Mouse (Mus musculus) embryonic fibroblast, embryonic 13.5 days (primary cell): ENCODE results near the gene Car2.

Source experiments
- CTCF ChIP-seq: IDR thresholded peaks from 2 replicates; pipeline ENCODE4 v1.5.1; 2011; ENCODE audit warnings: mild to moderate bottlenecking, control low read depth, low read length, moderate library complexity, borderline replicate concordance; ENCODE audit not compliant: insufficient read depth
- POLR2A ChIP-seq: IDR thresholded peaks from 2 replicates; pipeline ENCODE4 v1.6.1; 2011; ENCODE audit warnings: low read depth, mild to moderate bottlenecking, control low read depth, low read length, moderate library complexity

DNA sequence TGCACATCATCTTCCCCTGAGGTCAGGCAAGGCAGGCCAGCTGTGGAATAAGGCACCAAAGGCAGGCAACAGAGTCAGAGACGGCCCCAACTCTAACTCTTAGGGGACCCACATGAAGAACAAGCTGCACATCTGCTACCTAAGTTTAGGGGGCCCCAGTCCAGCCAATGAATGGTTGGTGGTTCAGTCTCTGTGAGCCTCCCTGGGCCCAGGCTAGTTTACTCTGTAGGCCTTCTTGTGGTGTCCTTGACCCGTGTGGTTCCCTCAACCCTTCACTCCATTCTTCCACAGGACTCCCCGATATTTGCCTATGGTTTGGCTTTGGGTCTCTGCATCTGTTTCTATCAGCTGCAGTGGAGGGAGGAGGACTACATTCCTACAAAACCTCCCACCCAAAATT lies 17.3 kb downstream of the Car2 start:
- TF ChIP-seq CTCF (no peak), POLR2A (no peak)
